Mouse (Mus musculus) E14TG2a.4 (cell line): ENCODE results near the gene Kcnmb4.

ENCODE experiments used
- CTCF ChIP-seq: conservative IDR thresholded peaks from 2 replicates; pipeline ENCODE4 v1.5.1; 2014; ENCODE audit warnings: low read length
- NANOG ChIP-seq: IDR thresholded peaks from 2 replicates; pipeline ENCODE4 v1.6.1; 2014; ENCODE audit warnings: borderline replicate concordance, low read length, mixed read lengths
- POU5F1 ChIP-seq: IDR thresholded peaks from 2 replicates; pipeline ENCODE4 v1.6.1; 2014; ENCODE audit warnings: low read length, borderline replicate concordance

- TF ChIP-seq CTCF, result no peak
- no peak for TF ChIP-seq POU5F1
- TF ChIP-seq NANOG, result no peak
These were observed 2.0 kb upstream of the Kcnmb4 start for GRCm38 (mm10) chr10:116475725-116476124.
